Mouse (Mus musculus): ENCODE results near the gene Otulinl.

- TF ChIP-seq POLR2A (IDR thresholded peaks at IDR 0.05; ENCODE audit: borderline replicate concordance, extremely low read depth, insufficient read depth, insufficient read length, poor library complexity, severe bottlenecking): no peak
- no peak for TF ChIP-seq CTCF (IDR thresholded peaks at IDR 0.05; ENCODE audit: borderline replicate concordance, extremely low read depth, insufficient read depth, insufficient read length)
Measured at GRCm38 (mm10) chr15:27665392-27665911, 15.9 kb downstream of the Otulinl start.

All from brain, embryonic 14.5 days (tissue).